Mouse (Mus musculus): ENCODE measurements around the gene Eef1akmt3. TPM values are rescaled to one million over a fixed set of nuclear protein-coding genes. Genes with fewer than 3 reads are reported as not detected.
A peak's percentile ranks its signal among the peaks of the same experiment; 100 is the strongest.

Eef1akmt3 gene
- polyA plus RNA-seq, 1 experiment from 2014 or later, result 0.30 TPM

DNA sequence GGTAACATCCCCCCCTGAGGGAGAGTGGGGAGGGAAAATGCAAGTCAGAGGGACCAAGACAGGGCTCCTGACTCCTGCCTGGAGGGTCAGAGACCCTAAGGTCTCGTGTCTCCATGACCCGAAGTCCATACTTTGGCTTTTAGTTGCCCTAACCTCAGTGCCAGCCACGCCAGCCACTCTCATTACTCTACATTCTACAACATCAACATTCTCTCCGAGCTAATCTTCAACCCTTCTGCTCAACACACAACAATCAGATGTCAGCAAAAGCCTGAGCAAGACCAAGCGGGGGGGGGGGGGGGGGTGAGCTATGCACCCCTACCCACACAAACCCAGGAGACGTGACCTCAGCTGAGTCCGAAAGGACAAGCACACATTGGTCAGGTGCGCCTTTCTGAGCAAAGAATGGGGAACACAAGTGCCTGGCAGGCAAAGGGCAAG lies 8.0 kb downstream of the Eef1akmt3 start:
- ATAC-seq (ENCODE audit: insufficient number of reproducible peaks, insufficient read depth, low FRiP score, low read depth), result no peak

DNA sequence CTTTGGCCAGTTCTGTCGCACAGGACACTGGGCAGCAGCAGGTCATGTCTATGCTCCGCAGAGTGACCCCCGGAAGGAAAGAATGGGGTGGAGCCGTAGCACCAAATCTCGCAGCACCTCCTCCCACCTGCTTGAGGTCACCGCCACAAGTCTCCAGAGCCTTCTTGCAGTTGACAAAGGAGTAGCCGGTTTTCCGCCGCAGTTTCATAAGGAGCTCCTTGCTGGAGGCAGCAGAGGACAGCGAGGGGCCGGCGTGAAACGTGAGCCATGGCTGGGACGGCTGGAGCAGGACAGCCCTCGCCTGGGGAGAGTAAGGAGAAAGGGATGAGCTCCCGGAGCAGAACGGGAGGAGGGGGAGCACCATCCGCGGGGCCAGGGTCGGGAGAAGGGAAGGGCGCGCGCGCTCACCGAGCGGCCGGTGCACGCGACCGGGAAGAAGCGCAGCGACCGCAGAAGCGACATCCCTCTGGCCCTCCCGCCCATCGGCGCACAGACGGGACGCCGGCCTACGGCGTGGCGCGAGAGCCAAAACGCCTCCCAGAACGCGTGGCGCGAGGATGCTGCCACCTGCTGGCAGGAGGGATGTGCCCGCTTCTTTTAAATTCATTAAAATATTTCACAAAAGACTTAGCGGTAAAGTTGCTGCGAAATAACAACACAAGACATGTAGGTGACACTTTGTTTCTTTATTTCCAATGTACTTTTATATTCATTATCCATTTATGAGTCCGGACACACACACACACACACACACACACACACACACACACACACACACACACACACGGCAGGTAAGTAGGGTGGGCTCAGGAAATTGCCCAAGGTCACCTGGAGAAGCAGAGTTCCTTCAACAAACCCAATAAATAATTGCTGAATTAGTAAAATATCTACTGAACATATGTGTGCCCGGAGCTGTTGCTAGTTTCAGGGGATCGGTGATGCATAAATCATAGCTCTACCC lies 10.7 kb downstream of the Eef1akmt3 start, which contains the start of gene Tsfm:
Gene Tsfm (minus strand): TSS at position 505 of the 961 bp plus-strand sequence.
- no peaks in the 10 kb centered on the region for H3K9me3 ChIP-seq (ENCODE audit: control insufficient read depth, low read length)
- peak; percentile 81 for ATAC-seq (ENCODE audit: insufficient number of reproducible peaks, insufficient read depth, low FRiP score, low read depth)
- H3K4me3 ChIP-seq (ENCODE audit: control insufficient read depth in 1 of 2, insufficient read depth in 1 of 2, low read depth in 1 of 2, low read length in 2 of 2), result peak within 1 kb of the TSS; percentile 68 to 84
- H3K27ac ChIP-seq (replicated peaks in 1 of 2; ENCODE audit: control insufficient read depth in 1 of 2, insufficient read depth in 1 of 2, low read depth in 2 of 2, low read length in 2 of 2), result peak within 1 kb of the TSS; percentile 17 to 66
- H3K9ac ChIP-seq (ENCODE audit: low read length), result peak within 1 kb of the TSS; percentile 89
- H3K36me3 ChIP-seq (ENCODE audit: control insufficient read depth, insufficient read depth, low read length), result peaks cover 39% of the 10 kb centered on the region
- H3K4me2 ChIP-seq (ENCODE audit: low read length), result peak within 1 kb of the TSS; percentile 81
- peaks cover 0 to 6% of the 10 kb centered on the region in 2 experiments; a peak in 2 of 4 replicates for H3K4me1 ChIP-seq (ENCODE audit: control insufficient read depth in 2 of 2, insufficient read depth in 2 of 2, low read length in 2 of 2)
- 6% methylated on average over 54 of the region's 56 CpGs for WGBS
- no peaks in the 10 kb centered on the region for H3K27me3 ChIP-seq (ENCODE audit: control insufficient read depth, insufficient read depth, low read length)

More for the DNA sequence above, 8.0 kb downstream of the Eef1akmt3 start:
- no peaks in the 10 kb centered on the region for H3K27me3 ChIP-seq (ENCODE audit: control insufficient read depth, insufficient read depth, low read length)
- no peak overlapping the region for H3K4me3 ChIP-seq (ENCODE audit: control insufficient read depth in 1 of 2, insufficient read depth in 1 of 2, low read depth in 1 of 2, low read length in 2 of 2)
- no peak overlapping the region for H3K9ac ChIP-seq (ENCODE audit: low read length)
- H3K4me1 ChIP-seq (ENCODE audit: control insufficient read depth in 2 of 2, insufficient read depth in 2 of 2, low read length in 2 of 2), result peaks cover 0 to 6% of the 10 kb centered on the region in 2 experiments; a peak in 2 of 4 replicates
- H3K27ac ChIP-seq (replicated peaks in 1 of 2; ENCODE audit: control insufficient read depth in 1 of 2, insufficient read depth in 1 of 2, low read depth in 2 of 2, low read length in 2 of 2), result no peak overlapping the region
- WGBS, result 74% methylated on average over 8 of the region's 8 CpGs
- no peaks in the 10 kb centered on the region for H3K9me3 ChIP-seq (ENCODE audit: control insufficient read depth, low read length)
- H3K4me2 ChIP-seq (ENCODE audit: low read length), result no peak overlapping the region
- H3K36me3 ChIP-seq (ENCODE audit: control insufficient read depth, insufficient read depth, low read length), result peaks cover 12% of the 10 kb centered on the region

- 72% methylated on average over 16 of the region's 16 CpGs for WGBS
- no peak overlapping the region for H3K4me2 ChIP-seq (ENCODE audit: low read length)
- ATAC-seq (ENCODE audit: insufficient number of reproducible peaks, insufficient read depth, low FRiP score, low read depth), result no peak
- no peak overlapping the region for H3K4me3 ChIP-seq (ENCODE audit: control insufficient read depth in 1 of 2, insufficient read depth in 1 of 2, low read depth in 1 of 2, low read length in 2 of 2)
- no peaks in the 10 kb centered on the region for H3K27me3 ChIP-seq (ENCODE audit: control insufficient read depth, insufficient read depth, low read length)
- no peak overlapping the region for H3K9ac ChIP-seq (ENCODE audit: low read length)
- no peak overlapping the region for H3K27ac ChIP-seq (replicated peaks in 1 of 2; ENCODE audit: control insufficient read depth in 1 of 2, insufficient read depth in 1 of 2, low read depth in 2 of 2, low read length in 2 of 2)
- no peaks in the 10 kb centered on the region for H3K9me3 ChIP-seq (ENCODE audit: control insufficient read depth, low read length)
- no peaks in the 10 kb centered on the region for H3K4me1 ChIP-seq (ENCODE audit: control insufficient read depth in 2 of 2, insufficient read depth in 2 of 2, low read length in 2 of 2)
- peaks cover 21% of the 10 kb centered on the region for H3K36me3 ChIP-seq (ENCODE audit: control insufficient read depth, insufficient read depth, low read length)
Measured at GRCm38 (mm10) chr10:127018422-127018821, 22.9 kb downstream of the Eef1akmt3 start.

- no peak for ATAC-seq (ENCODE audit: insufficient number of reproducible peaks, insufficient read depth, low FRiP score, low read depth)
- no peak overlapping the region for H3K27ac ChIP-seq (replicated peaks in 1 of 2; ENCODE audit: control insufficient read depth in 1 of 2, insufficient read depth in 1 of 2, low read depth in 2 of 2, low read length in 2 of 2)
- 22% methylated on average over 2 of the region's 2 CpGs for WGBS
- peaks cover 8% of the 10 kb centered on the region for H3K36me3 ChIP-seq (ENCODE audit: control insufficient read depth, insufficient read depth, low read length)
- H3K9ac ChIP-seq (ENCODE audit: low read length), result no peak overlapping the region
- H3K4me2 ChIP-seq (ENCODE audit: low read length), result no peak overlapping the region
- no peaks in the 10 kb centered on the region for H3K27me3 ChIP-seq (ENCODE audit: control insufficient read depth, insufficient read depth, low read length)
- no peaks in the 10 kb centered on the region for H3K4me1 ChIP-seq (ENCODE audit: control insufficient read depth in 2 of 2, insufficient read depth in 2 of 2, low read length in 2 of 2)
- H3K9me3 ChIP-seq (ENCODE audit: control insufficient read depth, low read length), result no peaks in the 10 kb centered on the region
- no peak overlapping the region for H3K4me3 ChIP-seq (ENCODE audit: control insufficient read depth in 1 of 2, insufficient read depth in 1 of 2, low read depth in 1 of 2, low read length in 2 of 2)
Measured at GRCm38 (mm10) chr10:127017071-127017470, 24.2 kb downstream of the Eef1akmt3 start.

DNA sequence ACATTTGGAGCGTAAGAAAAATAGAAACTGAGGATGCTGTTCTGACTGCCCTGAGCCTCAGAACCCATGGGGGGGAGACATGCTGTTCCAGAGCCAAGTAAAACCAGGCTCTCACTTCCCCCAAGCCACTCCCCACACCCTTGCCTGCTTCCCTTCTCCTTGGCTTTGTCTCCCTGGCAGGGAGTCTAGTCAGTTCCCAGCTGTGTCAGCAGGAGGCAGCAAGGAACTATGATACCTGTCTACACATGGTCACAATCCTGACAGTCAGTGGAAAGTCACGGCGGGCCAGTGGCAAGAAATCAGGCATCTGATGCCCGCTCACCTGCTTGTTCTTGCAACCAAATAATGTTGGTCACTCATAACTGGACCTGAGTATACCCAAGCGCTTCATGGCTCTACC lies 24.8 kb downstream of the Eef1akmt3 start:
- Histone ChIP-seq H3K27ac (replicated peaks in 1 of 2; ENCODE audit: control insufficient read depth in 1 of 2, insufficient read depth in 1 of 2, low read depth in 2 of 2, low read length in 2 of 2) (no peak overlapping the region), H3K9ac (ENCODE audit: low read length) (no peak overlapping the region), H3K4me2 (ENCODE audit: low read length) (no peak overlapping the region), H3K36me3 (ENCODE audit: control insufficient read depth, insufficient read depth, low read length) (peaks cover 7% of the 10 kb centered on the region; the same call in 1 of the 2 replicates), H3K9me3 (ENCODE audit: control insufficient read depth, low read length) (no peaks in the 10 kb centered on the region), H3K4me1 (ENCODE audit: control insufficient read depth in 2 of 2, insufficient read depth in 2 of 2, low read length in 2 of 2) (no peaks in the 10 kb centered on the region), H3K27me3 (ENCODE audit: control insufficient read depth, insufficient read depth, low read length) (no peaks in the 10 kb centered on the region), H3K4me3 (ENCODE audit: control insufficient read depth in 1 of 2, insufficient read depth in 1 of 2, low read depth in 1 of 2, low read length in 2 of 2) (no peak overlapping the region)
- no peak for ATAC-seq (ENCODE audit: insufficient number of reproducible peaks, insufficient read depth, low FRiP score, low read depth)
- 55% methylated on average over 5 of the region's 5 CpGs for WGBS

DNA sequence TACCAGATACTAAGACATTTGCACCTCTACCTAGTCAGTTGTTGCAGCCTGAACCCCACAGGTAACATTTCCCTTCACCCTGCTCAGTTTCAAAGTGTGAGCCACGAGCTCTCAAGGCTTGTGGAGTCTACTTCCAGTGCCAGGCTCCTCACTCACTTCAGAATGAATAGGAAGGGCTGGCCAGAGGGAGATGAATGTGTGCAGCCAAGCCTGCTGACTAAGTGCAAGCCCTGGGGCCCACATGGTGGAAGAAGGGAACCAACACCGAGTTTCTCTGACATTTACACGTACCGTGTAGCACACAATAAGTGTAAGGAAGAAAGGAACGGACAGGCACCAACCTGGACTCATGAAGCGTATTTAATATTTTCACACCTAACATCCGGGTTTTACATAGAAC lies 37.5 kb downstream of the Eef1akmt3 start:
- no peak overlapping the region for H3K27ac ChIP-seq (replicated peaks in 1 of 2; ENCODE audit: control insufficient read depth in 1 of 2, insufficient read depth in 1 of 2, low read depth in 2 of 2, low read length in 2 of 2)
- ATAC-seq (ENCODE audit: insufficient number of reproducible peaks, insufficient read depth, low FRiP score, low read depth), result no peak
- 84% methylated on average over 7 of the region's 7 CpGs for WGBS

GRCm38 (mm10) chr10:127003334-127003733 lies 38.0 kb downstream of the Eef1akmt3 start:
- peaks cover 25% of the 10 kb centered on the region for H3K36me3 ChIP-seq (ENCODE audit: control insufficient read depth, insufficient read depth, low read length)
- WGBS, result 84% methylated on average over 8 of the region's 8 CpGs
- H3K4me3 ChIP-seq (ENCODE audit: control insufficient read depth in 1 of 2, insufficient read depth in 1 of 2, low read depth in 1 of 2, low read length in 2 of 2), result no peak overlapping the region
- H3K27ac ChIP-seq (replicated peaks in 1 of 2; ENCODE audit: control insufficient read depth in 1 of 2, insufficient read depth in 1 of 2, low read depth in 2 of 2, low read length in 2 of 2), result no peak overlapping the region
- H3K27me3 ChIP-seq (ENCODE audit: control insufficient read depth, insufficient read depth, low read length), result no peaks in the 10 kb centered on the region
- H3K9ac ChIP-seq (ENCODE audit: low read length), result no peak overlapping the region
- no peaks in the 10 kb centered on the region for H3K4me1 ChIP-seq (ENCODE audit: control insufficient read depth in 2 of 2, insufficient read depth in 2 of 2, low read length in 2 of 2)
- no peak for ATAC-seq (ENCODE audit: insufficient number of reproducible peaks, insufficient read depth, low FRiP score, low read depth)
- no peaks in the 10 kb centered on the region for H3K9me3 ChIP-seq (ENCODE audit: control insufficient read depth, low read length)
- H3K4me2 ChIP-seq (ENCODE audit: low read length), result no peak overlapping the region

More for the DNA sequence above, 37.5 kb downstream of the Eef1akmt3 start:
- Histone ChIP-seq H3K4me2 (ENCODE audit: low read length) (no peak overlapping the region), H3K36me3 (ENCODE audit: control insufficient read depth, insufficient read depth, low read length) (peaks cover 20% of the 10 kb centered on the region), H3K27me3 (ENCODE audit: control insufficient read depth, insufficient read depth, low read length) (no peaks in the 10 kb centered on the region), H3K4me1 (ENCODE audit: control insufficient read depth in 2 of 2, insufficient read depth in 2 of 2, low read length in 2 of 2) (no peaks in the 10 kb centered on the region), H3K4me3 (ENCODE audit: control insufficient read depth in 1 of 2, insufficient read depth in 1 of 2, low read depth in 1 of 2, low read length in 2 of 2) (no peak overlapping the region), H3K9ac (ENCODE audit: low read length) (no peak overlapping the region), H3K9me3 (ENCODE audit: control insufficient read depth, low read length) (no peaks in the 10 kb centered on the region)

Data from heart, embryonic 14.5 days (tissue).